Mouse (Mus musculus): Measurements from ENCODE around the gene Ttyh2. TPM values are rescaled to one million over a fixed set of nuclear protein-coding genes. Genes with fewer than 3 reads are reported as not detected.

Gene Ttyh2
- polyA plus RNA-seq, 1 experiment from 2014 or later = 25.1 TPM

DNA sequence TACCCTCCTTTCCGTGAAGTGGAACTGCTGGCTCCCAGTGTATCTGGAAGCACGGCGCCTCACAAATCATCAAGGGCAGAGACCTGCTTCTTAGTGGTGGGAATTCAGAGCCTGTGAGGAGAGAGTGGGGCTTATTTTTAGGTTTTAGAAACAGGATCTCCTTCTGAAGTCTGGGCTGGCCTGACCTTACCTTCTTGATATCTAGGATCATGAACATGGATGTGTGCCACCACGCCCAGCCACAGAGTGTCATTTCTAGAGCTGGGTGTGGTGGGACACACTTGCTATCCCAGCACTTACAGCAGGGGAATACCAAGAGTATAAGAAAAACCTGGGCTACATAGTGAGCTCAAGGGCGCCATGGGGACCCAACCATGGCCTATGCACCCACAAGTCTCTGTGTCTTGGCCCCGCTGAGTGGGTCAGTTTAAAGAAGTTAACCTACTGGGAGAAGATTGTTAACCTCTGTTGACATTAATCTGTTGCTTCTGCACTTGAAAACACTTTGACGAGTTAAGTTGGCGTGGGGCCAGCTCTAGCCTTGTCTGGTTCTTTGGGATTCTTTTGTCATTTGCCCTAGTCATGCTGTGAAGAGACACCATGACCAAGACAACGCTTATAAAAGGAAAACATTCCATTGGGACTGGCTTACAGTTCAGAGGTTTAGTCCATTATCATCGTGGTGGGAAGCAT is 7.9 kb downstream of the Ttyh2 start:
- no peaks in the 10 kb centered on the region for H3K36me3 ChIP-seq (ENCODE audit: control insufficient read depth, insufficient read depth)
- ATAC-seq = no peak
- H3K9me3 ChIP-seq (ENCODE audit: control insufficient read depth, low read length) = no peaks in the 10 kb centered on the region
- 82% methylated on average over 10 of the region's 10 CpGs for WGBS
- H3K27ac ChIP-seq (ENCODE audit: low read length) = no peak overlapping the region
- no peak overlapping the region for H3K9ac ChIP-seq (replicated peaks; ENCODE audit: low read depth, low read length)
- H3K4me2 ChIP-seq (ENCODE audit: low read length) = no peak overlapping the region
- H3K4me3 ChIP-seq (replicated peaks; ENCODE audit: low read length) = no peak overlapping the region
- no peaks in the 10 kb centered on the region for H3K27me3 ChIP-seq (replicated peaks; ENCODE audit: control insufficient read depth, insufficient read depth, low read length)
- 0 out of 2 replicates have a peak, but pooled peaks cover 8% of the 10 kb centered on the region for H3K4me1 ChIP-seq (replicated peaks; ENCODE audit: control insufficient read depth, insufficient read depth, low read length)

DNA sequence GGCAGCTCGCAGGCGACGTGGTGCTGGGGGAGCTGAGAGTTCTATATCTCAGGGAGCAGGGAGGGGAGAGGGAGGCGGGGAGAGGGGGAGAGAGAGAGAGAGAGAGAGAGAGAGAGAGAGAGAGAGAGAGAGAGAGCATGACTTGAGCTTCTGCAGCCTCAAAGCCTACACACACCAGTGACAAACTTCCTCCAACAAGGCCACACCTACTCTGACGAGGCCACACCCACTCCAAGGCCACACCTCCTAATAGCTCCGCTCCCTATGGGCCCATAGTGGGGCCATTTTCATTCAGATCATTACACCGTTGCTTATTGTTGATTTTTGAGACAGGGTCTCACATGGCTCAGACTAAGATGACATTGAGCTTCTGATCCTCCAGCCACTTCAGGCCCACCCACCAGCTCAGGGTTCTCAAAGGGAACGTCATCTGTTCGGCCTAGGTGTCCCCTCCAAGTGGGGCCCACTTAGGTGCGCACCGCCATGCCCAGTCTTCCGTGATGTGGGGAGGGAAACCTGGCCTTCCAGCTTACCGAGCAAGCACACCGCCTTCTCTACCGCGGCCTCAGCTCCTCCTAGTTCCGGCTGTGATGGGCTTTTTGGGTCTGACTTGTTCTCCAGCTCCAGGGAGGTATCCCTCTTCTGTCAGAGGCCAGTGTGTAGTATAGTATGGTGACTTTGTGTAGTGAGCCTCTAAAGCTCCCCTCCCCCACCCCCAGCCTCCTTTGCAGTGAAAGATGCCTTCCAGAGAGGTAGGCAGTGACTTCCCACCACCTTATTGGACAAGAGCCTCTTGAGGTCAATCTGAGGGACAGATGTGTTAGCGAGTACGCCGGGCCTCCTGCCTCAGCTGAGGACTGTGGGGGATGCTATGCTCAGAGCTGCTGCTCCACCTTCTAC is 8.7 kb downstream of the Ttyh2 start:
- no peak overlapping the region for H3K4me2 ChIP-seq (ENCODE audit: low read length)
- H3K4me1 ChIP-seq (replicated peaks; ENCODE audit: control insufficient read depth, insufficient read depth, low read length) = 0 out of 2 replicates have a peak, but pooled peaks cover 8% of the 10 kb centered on the region
- no peak overlapping the region for H3K4me3 ChIP-seq (replicated peaks; ENCODE audit: low read length)
- no peak overlapping the region for H3K9ac ChIP-seq (replicated peaks; ENCODE audit: low read depth, low read length)
- no peaks in the 10 kb centered on the region for H3K9me3 ChIP-seq (ENCODE audit: control insufficient read depth, low read length)
- H3K27ac ChIP-seq (ENCODE audit: low read length) = no peak overlapping the region
- no peaks in the 10 kb centered on the region for H3K27me3 ChIP-seq (replicated peaks; ENCODE audit: control insufficient read depth, insufficient read depth, low read length)
- 82% methylated on average over 19 of the region's 20 CpGs for WGBS
- no peaks in the 10 kb centered on the region for H3K36me3 ChIP-seq (ENCODE audit: control insufficient read depth, insufficient read depth)
- ATAC-seq = no peak

DNA sequence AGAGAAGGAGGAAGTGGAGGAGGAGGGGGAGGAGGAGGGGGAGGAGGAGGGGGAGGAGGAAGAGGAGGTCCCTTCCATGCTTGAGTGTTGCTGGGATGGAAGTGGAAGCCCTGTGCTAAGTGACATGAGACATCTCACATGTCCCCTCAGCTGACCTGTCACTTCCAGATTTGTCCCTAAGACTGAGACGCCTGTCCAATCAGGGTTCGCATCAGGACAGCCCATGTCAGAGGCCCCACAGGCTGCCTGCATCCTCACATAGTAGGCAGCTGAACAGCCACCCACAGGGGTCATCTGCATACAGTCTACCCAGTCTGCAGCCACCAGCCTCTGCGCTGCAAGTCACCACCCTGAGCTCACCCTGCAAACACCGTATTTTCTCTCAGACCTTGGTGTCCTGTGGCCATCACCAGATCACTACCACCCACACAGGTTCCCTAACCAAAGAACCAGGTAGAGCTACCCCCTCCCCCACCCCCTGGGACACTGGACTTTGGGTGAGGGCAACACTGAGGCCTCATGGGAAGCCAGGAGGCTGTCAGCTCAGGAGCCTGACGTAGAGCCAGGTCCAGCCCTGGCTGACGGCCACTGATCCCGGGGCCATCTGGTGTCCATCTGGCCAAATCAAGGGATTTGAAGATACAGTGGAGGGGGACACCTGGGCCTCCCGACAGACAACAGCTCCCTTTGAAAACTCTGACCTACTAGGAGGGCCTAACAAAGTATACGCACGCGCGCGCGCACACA is 9.6 kb downstream of the Ttyh2 start:
- Histone ChIP-seq H3K4me2 (ENCODE audit: low read length) (no peak overlapping the region), H3K27me3 (replicated peaks; ENCODE audit: control insufficient read depth, insufficient read depth, low read length) (no peaks in the 10 kb centered on the region), H3K36me3 (ENCODE audit: control insufficient read depth, insufficient read depth) (no peaks in the 10 kb centered on the region), H3K9me3 (ENCODE audit: control insufficient read depth, low read length) (no peaks in the 10 kb centered on the region), H3K4me1 (replicated peaks; ENCODE audit: control insufficient read depth, insufficient read depth, low read length) (0 out of 2 replicates have a peak, but pooled peaks cover 5% of the 10 kb centered on the region), H3K9ac (replicated peaks; ENCODE audit: low read depth, low read length) (no peak overlapping the region), H3K27ac (ENCODE audit: low read length) (no peak overlapping the region), H3K4me3 (replicated peaks; ENCODE audit: low read length) (no peak overlapping the region)
- no peak; the same call in 1 of the 2 replicates for ATAC-seq
- 72% methylated on average over 13 of the region's 14 CpGs for WGBS

DNA sequence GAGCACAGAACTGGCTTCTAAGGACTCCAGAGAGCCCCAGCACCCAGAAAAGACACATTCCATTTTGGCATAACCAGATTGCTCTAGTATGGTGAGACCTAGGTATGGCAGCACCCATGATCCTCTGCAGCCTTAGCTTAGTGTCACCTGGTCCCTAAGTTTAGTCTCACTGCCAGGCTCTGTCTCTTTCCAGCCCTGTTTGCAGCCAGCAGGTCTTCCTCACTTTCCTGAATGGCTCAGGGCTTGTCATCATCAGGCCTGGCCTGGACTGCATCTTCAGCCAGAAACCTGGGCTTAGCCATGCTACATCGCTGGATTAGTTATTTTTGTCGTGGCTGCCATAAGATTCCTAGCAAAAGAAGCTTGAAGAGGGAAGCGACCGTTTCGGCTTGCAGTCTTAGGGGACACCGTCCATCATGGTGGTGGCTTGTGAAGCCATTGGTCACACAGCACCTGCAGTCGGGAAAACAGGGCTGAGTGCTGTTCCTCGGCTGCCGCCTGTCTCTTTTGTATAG is 10.4 kb downstream of the Ttyh2 start:
- Histone ChIP-seq H3K27ac (ENCODE audit: low read length) (no peak overlapping the region), H3K27me3 (replicated peaks; ENCODE audit: control insufficient read depth, insufficient read depth, low read length) (no peaks in the 10 kb centered on the region), H3K36me3 (ENCODE audit: control insufficient read depth, insufficient read depth) (no peaks in the 10 kb centered on the region), H3K4me1 (replicated peaks; ENCODE audit: control insufficient read depth, insufficient read depth, low read length) (0 out of 2 replicates have a peak, but pooled peaks cover 2% of the 10 kb centered on the region), H3K9me3 (ENCODE audit: control insufficient read depth, low read length) (no peaks in the 10 kb centered on the region), H3K4me3 (replicated peaks; ENCODE audit: low read length) (no peak overlapping the region), H3K9ac (replicated peaks; ENCODE audit: low read depth, low read length) (no peak overlapping the region), H3K4me2 (ENCODE audit: low read length) (no peak overlapping the region)
- ATAC-seq = no peak
- 87% methylated on average over 9 of the region's 9 CpGs for WGBS

DNA sequence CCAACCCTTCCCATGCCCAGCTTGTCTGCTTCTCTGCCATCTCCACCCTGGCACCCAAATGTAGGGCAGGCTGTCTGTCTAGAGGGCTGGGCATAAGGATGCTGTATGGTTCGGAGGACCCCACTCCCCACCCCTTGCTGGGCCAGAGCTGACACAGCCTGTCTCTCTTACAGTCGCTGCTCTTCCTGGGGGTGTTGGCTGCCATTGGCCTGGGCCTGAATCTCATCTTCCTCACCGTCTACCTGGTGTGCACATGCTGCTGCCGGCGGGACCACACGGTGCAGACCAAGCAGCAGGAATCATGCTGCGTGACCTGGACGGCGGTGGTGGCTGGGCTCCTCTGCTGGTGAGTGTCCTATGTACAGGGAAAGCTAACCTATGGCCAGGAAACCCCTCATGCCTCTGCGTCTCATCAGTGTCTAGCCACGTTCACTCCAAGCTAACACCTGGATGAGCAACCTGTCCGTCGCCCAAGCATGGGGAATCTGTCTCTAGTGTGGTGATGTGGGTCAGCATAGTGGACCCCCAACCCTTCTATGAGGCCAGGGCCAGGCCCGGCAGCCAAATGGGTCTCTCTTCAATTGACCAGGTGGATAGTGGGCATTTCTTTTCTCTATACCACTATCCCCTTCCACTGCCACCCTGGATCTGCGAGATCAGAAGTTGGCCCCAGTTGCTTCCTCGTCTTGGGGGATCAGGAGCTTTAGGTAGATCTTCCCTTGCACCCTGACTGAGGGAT is 11.2 kb downstream of the Ttyh2 start:
- Histone ChIP-seq H3K4me3 (replicated peaks; ENCODE audit: low read length) (no peak overlapping the region), H3K27ac (ENCODE audit: low read length) (no peak overlapping the region), H3K9me3 (ENCODE audit: control insufficient read depth, low read length) (no peaks in the 10 kb centered on the region), H3K36me3 (ENCODE audit: control insufficient read depth, insufficient read depth) (no peaks in the 10 kb centered on the region), H3K27me3 (replicated peaks; ENCODE audit: control insufficient read depth, insufficient read depth, low read length) (no peaks in the 10 kb centered on the region), H3K4me2 (ENCODE audit: low read length) (no peak overlapping the region), H3K9ac (replicated peaks; ENCODE audit: low read depth, low read length) (no peak overlapping the region), H3K4me1 (replicated peaks; ENCODE audit: control insufficient read depth, insufficient read depth, low read length) (0 out of 2 replicates have a peak, but pooled peaks cover 2% of the 10 kb centered on the region)
- 0 out of 2 replicates have a peak, but pooled peaks have one; percentile 30 for ATAC-seq
- 91% methylated on average over 16 of the region's 16 CpGs for WGBS

DNA sequence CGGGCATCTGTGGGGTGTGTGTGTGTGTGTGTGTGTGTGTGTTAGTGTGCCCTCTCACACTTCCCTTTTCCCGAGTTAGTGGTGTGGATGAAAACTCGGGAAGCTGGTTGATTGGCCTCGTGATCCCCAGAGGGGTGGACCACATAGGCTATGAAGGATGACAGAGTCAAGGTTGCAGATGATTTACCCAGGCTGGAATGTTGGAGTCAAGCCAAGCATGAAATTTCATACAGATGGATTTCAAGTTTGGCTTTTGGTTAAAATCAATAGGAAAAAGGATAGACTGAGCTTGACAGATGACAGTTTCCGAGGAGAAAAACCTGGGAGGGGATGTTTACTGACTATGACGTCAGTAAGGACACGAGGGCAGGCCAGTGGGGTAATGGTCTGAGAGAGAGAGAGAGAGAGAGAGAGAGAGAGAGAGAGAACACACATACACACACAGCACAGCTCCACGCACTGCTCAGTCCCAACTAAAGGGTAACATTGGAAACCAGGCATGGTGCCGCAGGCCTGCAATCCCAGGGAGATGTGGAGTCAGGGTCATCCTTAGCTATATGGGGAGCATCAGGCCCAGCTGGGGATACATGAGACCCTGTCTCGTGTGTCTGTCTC is 12.4 kb downstream of the Ttyh2 start:
- no peaks in the 10 kb centered on the region for H3K36me3 ChIP-seq (ENCODE audit: control insufficient read depth, insufficient read depth)
- H3K27ac ChIP-seq (ENCODE audit: low read length) = no peak overlapping the region
- ATAC-seq = no peak
- 0 out of 2 replicates have a peak, but pooled peaks cover 2% of the 10 kb centered on the region for H3K4me1 ChIP-seq (replicated peaks; ENCODE audit: control insufficient read depth, insufficient read depth, low read length)
- H3K9ac ChIP-seq (replicated peaks; ENCODE audit: low read depth, low read length) = no peak overlapping the region
- no peaks in the 10 kb centered on the region for H3K9me3 ChIP-seq (ENCODE audit: control insufficient read depth, low read length)
- no peak overlapping the region for H3K4me2 ChIP-seq (ENCODE audit: low read length)
- no peaks in the 10 kb centered on the region for H3K27me3 ChIP-seq (replicated peaks; ENCODE audit: control insufficient read depth, insufficient read depth, low read length)
- 67% methylated on average over 10 of the region's 10 CpGs for WGBS
- H3K4me3 ChIP-seq (replicated peaks; ENCODE audit: low read length) = no peak overlapping the region

DNA sequence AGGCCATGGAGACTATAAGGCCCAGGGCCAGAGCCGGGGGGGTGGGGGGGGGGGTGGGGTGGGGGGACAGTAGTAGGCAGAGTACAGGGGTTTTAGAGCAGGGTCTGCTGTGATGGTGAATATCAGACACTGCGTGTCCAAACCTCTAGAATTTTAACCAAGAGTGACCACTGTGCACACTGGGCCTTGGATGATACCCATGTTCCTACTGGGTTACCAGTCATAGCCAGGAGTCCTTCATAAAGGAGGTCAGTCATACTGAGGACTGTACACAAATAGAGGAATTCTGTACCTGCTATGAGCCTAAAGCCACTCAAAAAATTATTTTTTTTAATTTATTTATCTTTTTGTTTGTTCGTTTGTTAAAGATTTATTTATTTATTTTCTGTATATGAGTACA is 13.5 kb downstream of the Ttyh2 start:
- Histone ChIP-seq H3K4me2 (ENCODE audit: low read length) (no peak overlapping the region), H3K36me3 (ENCODE audit: control insufficient read depth, insufficient read depth) (no peaks in the 10 kb centered on the region), H3K9ac (replicated peaks; ENCODE audit: low read depth, low read length) (no peak overlapping the region), H3K27ac (ENCODE audit: low read length) (no peak overlapping the region), H3K9me3 (ENCODE audit: control insufficient read depth, low read length) (no peaks in the 10 kb centered on the region), H3K4me1 (replicated peaks; ENCODE audit: control insufficient read depth, insufficient read depth, low read length) (0 out of 2 replicates have a peak, but pooled peaks cover 2% of the 10 kb centered on the region), H3K27me3 (replicated peaks; ENCODE audit: control insufficient read depth, insufficient read depth, low read length) (no peaks in the 10 kb centered on the region), H3K4me3 (replicated peaks; ENCODE audit: low read length) (no peak overlapping the region)
- no peak for ATAC-seq
- WGBS = 93% methylated on average over 2 of the region's 3 CpGs

DNA sequence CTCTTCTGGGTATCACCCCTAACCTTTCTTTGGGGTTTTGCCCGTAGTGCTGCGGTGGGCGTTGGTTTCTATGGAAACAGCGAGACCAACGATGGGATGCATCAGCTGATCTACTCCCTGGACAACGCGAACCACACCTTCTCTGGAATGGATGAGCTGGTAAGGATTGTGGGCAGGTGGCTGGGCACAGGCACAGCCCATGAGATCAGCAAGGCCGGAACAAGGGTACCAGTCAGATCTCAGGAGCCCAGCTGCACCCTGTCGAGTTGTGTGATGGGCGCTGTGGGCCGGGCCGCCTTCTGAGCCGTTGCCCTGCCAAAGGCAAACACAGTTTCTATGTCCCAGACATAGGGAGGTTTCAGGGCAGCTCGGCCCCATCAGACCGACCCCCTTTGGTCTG is 15.0 kb downstream of the Ttyh2 start:
- H3K4me1 ChIP-seq (replicated peaks; ENCODE audit: control insufficient read depth, insufficient read depth, low read length) = 0 out of 2 replicates have a peak, but pooled peaks cover 2% of the 10 kb centered on the region
- no peaks in the 10 kb centered on the region for H3K9me3 ChIP-seq (ENCODE audit: control insufficient read depth, low read length)
- H3K27me3 ChIP-seq (replicated peaks; ENCODE audit: control insufficient read depth, insufficient read depth, low read length) = no peaks in the 10 kb centered on the region
- ATAC-seq = no peak
- H3K9ac ChIP-seq (replicated peaks; ENCODE audit: low read depth, low read length) = no peak overlapping the region
- WGBS = 92% methylated on average over 15 of the region's 15 CpGs
- H3K4me2 ChIP-seq (ENCODE audit: low read length) = no peak overlapping the region
- H3K36me3 ChIP-seq (ENCODE audit: control insufficient read depth, insufficient read depth) = no peaks in the 10 kb centered on the region
- no peak overlapping the region for H3K27ac ChIP-seq (ENCODE audit: low read length)
- H3K4me3 ChIP-seq (replicated peaks; ENCODE audit: low read length) = no peak overlapping the region

All from forebrain, embryonic 16.5 days (tissue).